Mouse (Mus musculus) midbrain, embryonic 14.5 days (tissue): ENCODE results near the gene Ybx3. TPM values are rescaled to one million over a fixed set of nuclear protein-coding genes. Genes with fewer than 3 reads are reported as not detected.

Experiments used
- ATAC-seq: fragments of 200-750 bp; cut with Nextera tagmentation; 2 replicates; pipeline ENCODE4 v1.8.0; 2017; ENCODE audit warnings: moderate number of reproducible peaks, moderate library complexity; ENCODE audit not compliant: low FRiP score, low TSS enrichment
- DNase-seq: peaks from one replicate; pipeline ENCODE4 v3.0.0-alpha.2; 2015
- H3K27ac ChIP-seq: fragments of 300-500 bp; sonication (generic); replicated peaks from 2 replicates; pipeline ENCODE4 v1.5.1; 2014; ENCODE audit warnings: mild to moderate bottlenecking, low read depth, low read length, moderate library complexity
- H3K27me3 ChIP-seq: fragments of 300-500 bp; sonication (generic); 2 replicates; pipeline ENCODE4 v1.6.1; 2014; ENCODE audit warnings: low read length, control low read depth, mixed read lengths; ENCODE audit not compliant: control insufficient read depth, insufficient read depth
- H3K36me3 ChIP-seq: fragments of 300-500 bp; sonication (generic); 2 replicates; pipeline ENCODE4 v1.6.1; 2014; ENCODE audit warnings: low read length, control low read depth; ENCODE audit not compliant: control insufficient read depth, insufficient read depth
- H3K4me1 ChIP-seq: fragments of 300-500 bp; sonication (generic); 2 replicates; pipeline ENCODE4 v1.6.1; 2014; ENCODE audit warnings: mild to moderate bottlenecking, antibody characterized with exemption, low read length, control low read depth; ENCODE audit not compliant: control insufficient read depth, insufficient read depth
- H3K4me2 ChIP-seq: fragments of 300-500 bp; sonication (generic); 2 replicates; pipeline ENCODE4 v1.6.1; 2014; ENCODE audit warnings: mild to moderate bottlenecking, low read length, moderate library complexity
- H3K4me3 ChIP-seq: fragments of 300-500 bp; sonication (generic); replicated peaks from 2 replicates; pipeline ENCODE4 v1.5.1; 2014; ENCODE audit warnings: low read depth, low read length
- H3K9ac ChIP-seq: fragments of 300-500 bp; sonication (generic); replicated peaks from 2 replicates; pipeline ENCODE4 v1.6.1; 2014; ENCODE audit warnings: mild to moderate bottlenecking, low read length, moderate library complexity
- H3K9me3 ChIP-seq: fragments of 300-500 bp; sonication (generic); 2 replicates; pipeline ENCODE4 v1.6.1; 2016; ENCODE audit warnings: low read length, control low read depth, mixed read lengths; ENCODE audit not compliant: control insufficient read depth
- WGBS: fragments of 180-500 bp; shearing (Covaris S2); extraction: QIAGEN DNeasy Blood & Tissue Kit; methylation state at CpG from one replicate; pipeline ENCODE4 v1.1.7; 2014; 5-methylcytosine and 5-hydroxymethylcytosine counted together
- polyA plus RNA-seq: library from polyadenylated mRNA; unstranded; fragments of >200 nt; fragmentation: Nextera tagmentation; extraction: Ambion mirVana; gene quantifications from 2 replicates; pipeline ENCODE4 v1.2.1, GENCODE M21; 2014

Gene Ybx3
- polyA plus RNA-seq, 1 experiment from 2014 or later = 32.8 TPM

GRCm38 (mm10) chr6:131321854-131322639, 66.2 kb downstream of the Ybx3 start:
- ATAC-seq = no peak
- Histone ChIP-seq H3K27me3 (no peaks in the 10 kb centered on the region), H3K9ac (no peak overlapping the region), H3K4me1 (no peaks in the 10 kb centered on the region), H3K9me3 (no peaks in the 10 kb centered on the region), H3K4me3 (no peak overlapping the region), H3K36me3 (no peaks in the 10 kb centered on the region), H3K27ac (no peak overlapping the region), H3K4me2 (no peak overlapping the region)
- no peak for DNase-seq
- WGBS = 80% methylated on average over 3 of the region's 3 CpGs

DNA sequence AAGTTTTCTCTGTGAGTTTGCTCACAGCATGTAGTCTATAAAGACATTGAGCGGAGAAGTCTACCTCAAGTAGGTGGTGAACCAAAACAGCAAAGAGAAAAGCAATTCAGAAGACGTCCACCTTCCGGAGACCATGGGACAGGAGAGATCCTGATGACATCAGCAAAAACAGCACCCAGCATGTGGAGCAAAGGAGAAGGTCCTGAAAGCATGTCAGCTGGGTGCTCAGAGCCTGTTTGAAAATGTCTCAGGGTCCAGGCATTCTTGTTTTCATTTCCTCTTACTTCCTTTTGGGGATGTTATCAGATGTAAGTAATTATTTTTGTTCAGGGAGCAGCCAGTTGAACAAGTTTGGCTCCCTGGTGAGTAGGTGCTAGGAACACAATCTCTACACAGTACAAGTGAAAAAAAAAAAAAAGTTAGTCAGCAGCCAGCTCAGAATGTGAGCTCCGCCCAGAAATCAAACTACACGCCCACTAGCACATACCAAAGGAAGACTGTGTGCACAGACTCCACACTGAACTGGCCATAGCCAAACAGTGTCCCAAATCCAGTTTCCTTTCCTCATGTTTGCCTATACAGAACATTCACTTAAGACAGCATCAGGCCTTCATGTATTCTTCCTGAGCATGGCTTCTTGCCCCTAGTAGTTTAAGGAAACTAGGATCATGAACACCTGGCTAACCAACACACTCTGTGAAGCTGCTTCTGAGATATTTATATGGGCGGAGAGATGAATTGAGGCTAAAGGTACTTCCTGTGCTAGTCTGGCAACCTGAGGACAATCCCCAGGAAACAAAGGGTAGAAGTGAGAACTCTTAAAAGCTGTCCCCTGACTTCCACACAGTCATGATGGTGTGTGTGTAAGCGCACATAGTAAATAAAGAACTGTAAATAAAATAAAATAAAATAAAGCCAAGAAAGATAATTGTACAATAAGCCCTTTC, 71.8 kb downstream of the Ybx3 start:
- no peaks in the 10 kb centered on the region for H3K36me3 ChIP-seq
- DNase-seq (no peak), ATAC-seq (no peak)
- no peaks in the 10 kb centered on the region for H3K9me3 ChIP-seq
- WGBS = 85% methylated on average over 7 of the region's 7 CpGs
- no peaks in the 10 kb centered on the region for H3K4me1 ChIP-seq
- no peak overlapping the region for H3K27ac ChIP-seq
- no peak overlapping the region for H3K9ac ChIP-seq
- H3K4me2 ChIP-seq = no peak overlapping the region
- H3K27me3 ChIP-seq = no peaks in the 10 kb centered on the region
- H3K4me3 ChIP-seq = no peak overlapping the region

Other genes with a start within 250 kb of the Ybx3 start
- 0.22 TPM in 1 of 2 replicates, not detected in the other for gene Klra2, start 141.1 kb downstream of the Ybx3 start, polyA plus RNA-seq
- gene Magohb, start 95.2 kb downstream of the Ybx3 start, polyA plus RNA-seq = 46.5 and 48.8 TPM in 2 replicates
- gene Styk1, start 34.9 kb downstream of the Ybx3 start, polyA plus RNA-seq = 2.6 and 3.2 TPM in 2 replicates
- not detected in 2 replicates for gene 5430401F13Rik, start 97.9 kb upstream of the Ybx3 start, polyA plus RNA-seq
- gene Gm6619, start 97.9 kb upstream of the Ybx3 start, polyA plus RNA-seq = not detected in 2 replicates
- gene Tas2r130, start 242.4 kb upstream of the Ybx3 start, polyA plus RNA-seq = not detected in 2 replicates